Mouse (Mus musculus): ENCODE results near the gene Ceacam19. TPM values are rescaled to one million over a fixed set of nuclear protein-coding genes. Genes with fewer than 3 reads are reported as not detected.

Gene Ceacam19
- polyA plus RNA-seq, 1 experiment from 2014 or later, result 9.5 TPM

GRCm38 (mm10) chr7:19841686-19842413, 45.9 kb downstream of the Ceacam19 start:
- no peaks in the 10 kb centered on the region for H3K36me3 ChIP-seq (ENCODE audit: control insufficient read depth, insufficient read depth, low read length)
- peak overlapping the region; percentile 75 for H3K27ac ChIP-seq (replicated peaks)
- ATAC-seq (ENCODE audit: low FRiP score, low TSS enrichment) (peak; percentile 94), DNase-seq (ENCODE audit: low spot score) (peak; percentile 85)
- no peaks in the 10 kb centered on the region for H3K4me1 ChIP-seq (replicated peaks; ENCODE audit: control insufficient read depth, insufficient read depth)
- TF ChIP-seq CTCF (IDR thresholded peaks at IDR 0.05; ENCODE audit: low read depth) (no peak), EP300 (optimal IDR thresholded peaks at IDR 0.05) (no peak)
- no peaks in the 10 kb centered on the region for H3K27me3 ChIP-seq (ENCODE audit: control insufficient read depth, insufficient read depth, low read length)
- H3K9ac ChIP-seq (ENCODE audit: low read length), result no peak overlapping the region
- WGBS, result 53% methylated on average over 21 of the region's 21 CpGs
- no peaks in the 10 kb centered on the region for H3K9me3 ChIP-seq (ENCODE audit: control insufficient read depth, low read length)
- no peak overlapping the region for H3K4me2 ChIP-seq (replicated peaks; ENCODE audit: low read depth)
- no peak overlapping the region for H3K4me3 ChIP-seq (ENCODE audit: low read depth, low read length)

- WGBS, result 85% methylated on average over 3 of the region's 3 CpGs
- no peaks in the 10 kb centered on the region for H3K27me3 ChIP-seq (ENCODE audit: control insufficient read depth, insufficient read depth, low read length)
- H3K9me3 ChIP-seq (ENCODE audit: control insufficient read depth, low read length), result no peaks in the 10 kb centered on the region
- DNase-seq (ENCODE audit: low spot score) (no peak), ATAC-seq (ENCODE audit: low FRiP score, low TSS enrichment) (no peak)
- H3K27ac ChIP-seq (replicated peaks), result peak overlapping the region; percentile 75
- H3K4me2 ChIP-seq (replicated peaks; ENCODE audit: low read depth), result no peak overlapping the region
- no peaks in the 10 kb centered on the region for H3K4me1 ChIP-seq (replicated peaks; ENCODE audit: control insufficient read depth, insufficient read depth)
- H3K9ac ChIP-seq (ENCODE audit: low read length), result no peak overlapping the region
- no peaks in the 10 kb centered on the region for H3K36me3 ChIP-seq (ENCODE audit: control insufficient read depth, insufficient read depth, low read length)
- no peak for TF ChIP-seq CTCF (IDR thresholded peaks at IDR 0.05; ENCODE audit: low read depth)
- no peak for TF ChIP-seq EP300 (optimal IDR thresholded peaks at IDR 0.05)
- no peak overlapping the region for H3K4me3 ChIP-seq (ENCODE audit: low read depth, low read length)
These were observed 46.8 kb downstream of the Ceacam19 start for GRCm38 (mm10) chr7:19840936-19841335.

GRCm38 (mm10) chr7:19840371-19840770, 47.4 kb downstream of the Ceacam19 start:
- WGBS, result 76% methylated on average over 4 of the region's 4 CpGs
- no peaks in the 10 kb centered on the region for H3K4me1 ChIP-seq (replicated peaks; ENCODE audit: control insufficient read depth, insufficient read depth)

GRCm38 (mm10) chr7:19836843-19837242, 50.9 kb downstream of the Ceacam19 start:
- 49% methylated on average over 3 of the region's 3 CpGs for WGBS
- no peak overlapping the region for H3K27ac ChIP-seq (replicated peaks)

More at GRCm38 (mm10) chr7:19840371-19840770, 47.4 kb downstream of the Ceacam19 start:
- TF ChIP-seq CTCF (IDR thresholded peaks at IDR 0.05; ENCODE audit: low read depth), result no peak
- TF ChIP-seq EP300 (optimal IDR thresholded peaks at IDR 0.05), result no peak
- H3K27me3 ChIP-seq (ENCODE audit: control insufficient read depth, insufficient read depth, low read length), result no peaks in the 10 kb centered on the region
- H3K4me3 ChIP-seq (ENCODE audit: low read depth, low read length), result no peak overlapping the region
- peak; percentile 23; the same call in 1 of the 2 replicates for ATAC-seq (ENCODE audit: low FRiP score, low TSS enrichment)
- H3K9ac ChIP-seq (ENCODE audit: low read length), result no peak overlapping the region
- H3K27ac ChIP-seq (replicated peaks), result peak overlapping the region; percentile 75
- H3K4me2 ChIP-seq (replicated peaks; ENCODE audit: low read depth), result no peak overlapping the region
- no peaks in the 10 kb centered on the region for H3K36me3 ChIP-seq (ENCODE audit: control insufficient read depth, insufficient read depth, low read length)
- no peaks in the 10 kb centered on the region for H3K9me3 ChIP-seq (ENCODE audit: control insufficient read depth, low read length)
- peak; percentile 65 for DNase-seq (ENCODE audit: low spot score)

GRCm38 (mm10) chr7:19834055-19834454, 53.7 kb downstream of the Ceacam19 start:
- DNase-seq (ENCODE audit: low spot score), result no peak
- Histone ChIP-seq H3K4me3 (ENCODE audit: low read depth, low read length) (no peak overlapping the region), H3K4me1 (replicated peaks; ENCODE audit: control insufficient read depth, insufficient read depth) (peaks cover 8% of the 10 kb centered on the region), H3K27ac (replicated peaks) (no peak overlapping the region), H3K4me2 (replicated peaks; ENCODE audit: low read depth) (no peak overlapping the region), H3K27me3 (ENCODE audit: control insufficient read depth, insufficient read depth, low read length) (no peaks in the 10 kb centered on the region), H3K36me3 (ENCODE audit: control insufficient read depth, insufficient read depth, low read length) (no peaks in the 10 kb centered on the region), H3K9ac (ENCODE audit: low read length) (no peak overlapping the region), H3K9me3 (ENCODE audit: control insufficient read depth, low read length) (no peaks in the 10 kb centered on the region)
- ATAC-seq (ENCODE audit: low FRiP score, low TSS enrichment), result no peak
- TF ChIP-seq CTCF (IDR thresholded peaks at IDR 0.05; ENCODE audit: low read depth) (peak; percentile 52), EP300 (optimal IDR thresholded peaks at IDR 0.05) (no peak)
- 61% methylated on average over 3 of the region's 3 CpGs for WGBS

More at GRCm38 (mm10) chr7:19836843-19837242, 50.9 kb downstream of the Ceacam19 start:
- no peak for ATAC-seq (ENCODE audit: low FRiP score, low TSS enrichment)
- no peaks in the 10 kb centered on the region for H3K9me3 ChIP-seq (ENCODE audit: control insufficient read depth, low read length)
- no peaks in the 10 kb centered on the region for H3K4me1 ChIP-seq (replicated peaks; ENCODE audit: control insufficient read depth, insufficient read depth)
- H3K36me3 ChIP-seq (ENCODE audit: control insufficient read depth, insufficient read depth, low read length), result no peaks in the 10 kb centered on the region
- TF ChIP-seq EP300 (optimal IDR thresholded peaks at IDR 0.05), result no peak
- no peak overlapping the region for H3K4me2 ChIP-seq (replicated peaks; ENCODE audit: low read depth)
- no peak overlapping the region for H3K4me3 ChIP-seq (ENCODE audit: low read depth, low read length)
- no peak overlapping the region for H3K9ac ChIP-seq (ENCODE audit: low read length)
- no peaks in the 10 kb centered on the region for H3K27me3 ChIP-seq (ENCODE audit: control insufficient read depth, insufficient read depth, low read length)
- no peak for DNase-seq (ENCODE audit: low spot score)

GRCm38 (mm10) chr7:19831837-19832236, 55.9 kb downstream of the Ceacam19 start:
- Histone ChIP-seq H3K4me2 (replicated peaks; ENCODE audit: low read depth) (no peak overlapping the region), H3K4me3 (ENCODE audit: low read depth, low read length) (no peak overlapping the region), H3K9ac (ENCODE audit: low read length) (no peak overlapping the region), H3K36me3 (ENCODE audit: control insufficient read depth, insufficient read depth, low read length) (no peaks in the 10 kb centered on the region), H3K9me3 (ENCODE audit: control insufficient read depth, low read length) (no peaks in the 10 kb centered on the region), H3K27me3 (ENCODE audit: control insufficient read depth, insufficient read depth, low read length) (no peaks in the 10 kb centered on the region), H3K27ac (replicated peaks) (peak overlapping the region; percentile 63; the same call in 1 of the 2 replicates), H3K4me1 (replicated peaks; ENCODE audit: control insufficient read depth, insufficient read depth) (peaks cover 8% of the 10 kb centered on the region)
- TF ChIP-seq EP300 (optimal IDR thresholded peaks at IDR 0.05) (no peak), CTCF (IDR thresholded peaks at IDR 0.05; ENCODE audit: low read depth) (no peak)
- 24% methylated on average over 9 of the region's 9 CpGs for WGBS
- DNase-seq (ENCODE audit: low spot score) (peak; percentile 75), ATAC-seq (ENCODE audit: low FRiP score, low TSS enrichment) (peak; percentile 84)

Measured in stomach, postnatal 0 days (tissue).